ENCODE assay signal across 8 mouse cellular contexts in the genomic region with DNA sequence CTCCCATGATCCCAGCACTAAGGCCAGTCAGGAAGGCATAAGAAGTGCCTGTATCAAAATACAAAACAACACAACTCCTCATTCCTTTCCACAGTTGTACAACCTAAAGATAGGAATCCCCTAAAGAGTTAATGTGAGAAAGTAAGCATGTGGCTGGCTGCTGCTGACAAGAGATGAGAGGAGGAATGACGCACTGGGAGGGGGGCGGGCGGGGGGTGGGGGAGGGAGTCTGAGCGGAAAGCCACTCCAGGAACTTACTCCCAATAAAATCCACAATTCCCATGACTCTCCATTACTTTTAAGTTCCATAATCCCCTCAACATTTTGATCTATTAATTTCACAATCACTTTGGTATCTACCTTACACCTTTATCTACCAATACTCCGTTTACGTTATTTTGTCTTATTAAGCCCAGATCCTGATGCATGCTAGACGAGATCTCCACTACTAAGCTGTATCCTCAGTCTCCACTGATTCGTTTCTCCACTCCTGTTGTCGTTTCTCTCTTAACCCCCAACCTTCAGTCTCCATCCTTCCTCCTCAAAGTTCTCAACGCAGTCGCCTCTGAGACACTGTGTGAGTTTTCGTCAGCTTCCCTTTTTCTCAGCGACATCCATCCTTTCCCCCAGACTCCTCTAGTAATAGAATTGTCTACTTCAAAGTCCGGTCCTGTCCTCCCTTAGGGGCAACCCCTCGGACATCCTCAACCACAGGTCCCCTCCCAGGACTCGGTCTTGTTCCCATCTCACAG. TPM values are rescaled to one million over a fixed set of nuclear protein-coding genes. Genes with fewer than 3 reads are reported as not detected.
A peak's percentile ranks its signal among the peaks of the same experiment; 100 is the strongest.
DNase-seq lines count a peak whose midpoint lies in the region; ATAC-seq and TF ChIP-seq lines count a peak whose summit lies in the region.

No protein-coding gene starts in this region.

- H3K4me1 ChIP-seq in heart, adult 2 months (ENCODE audit: control insufficient read depth, insufficient read depth, low read length) = peaks cover 2% of the 10 kb centered on the region
- H3K4me1 ChIP-seq in ES-Bruce4 (ENCODE audit: control insufficient read depth, insufficient read depth, low read length) = no peaks in the 10 kb centered on the region
- H3K4me1 ChIP-seq in forebrain, embryonic 13.5 days = peaks cover 20% of the 10 kb centered on the region
- peaks cover 63% of the 10 kb centered on the region for H3K4me1 ChIP-seq in liver, embryonic 15.5 days (replicated peaks)
- H3K4me1 ChIP-seq in stomach, postnatal 0 days (replicated peaks; ENCODE audit: control insufficient read depth, insufficient read depth) = 0 out of 2 replicates have a peak, but pooled peaks cover 4% of the 10 kb centered on the region

- no peak for DNase-seq in heart, adult 2 months
- no peak for DNase-seq in heart, postnatal 25 days (ENCODE audit: low spot score)
- DNase-seq in stomach, postnatal 0 days (ENCODE audit: low spot score) = peak; percentile 65
- DNase-seq in left cerebral cortex, postnatal 10 days (ENCODE audit: extremely low spot score in 1 of 2, low spot score in 2 of 2) = no peak
- DNase-seq in ovary, postnatal 14 days (ENCODE audit: low spot score) = no peak

- TF ChIP-seq EP300 in heart, adult 2 months (IDR thresholded peaks at IDR 0.05; ENCODE audit: insufficient read depth, low read depth, low read length) = no peak
- no peak for TF ChIP-seq EP300 in ES-Bruce4 (IDR thresholded peaks at IDR 0.05; ENCODE audit: insufficient read depth, low read depth, low read length)
- TF ChIP-seq EP300 in stomach, postnatal 0 days (optimal IDR thresholded peaks at IDR 0.05) = no peak

- under 1% methylated on average over 16 of the region's 16 CpGs for WGBS in heart, adult 2 months
- WGBS in forebrain, embryonic 13.5 days = under 1% methylated on average over 16 of the region's 16 CpGs
- 0% methylated on average over 16 of the region's 16 CpGs for WGBS in liver, embryonic 15.5 days (ENCODE audit: insufficient replicate concordance)
- WGBS in stomach, postnatal 0 days = 0% methylated on average over 16 of the region's 16 CpGs

- H3K79me2 ChIP-seq in heart, adult 2 months (replicated peaks; ENCODE audit: control insufficient read depth, insufficient read depth, low read length) = peaks cover 7% of the 10 kb centered on the region

- peak overlapping the region; percentile 82 for H3K4me3 ChIP-seq in heart, adult 2 months
- peak overlapping the region; percentile 95 for H3K4me3 ChIP-seq in ES-Bruce4 (ENCODE audit: low read depth, low read length)
- H3K4me3 ChIP-seq in forebrain, embryonic 13.5 days = peak overlapping the region; percentile 100
- peak overlapping the region; percentile 95 for H3K4me3 ChIP-seq in liver, embryonic 15.5 days (replicated peaks)
- peak overlapping the region; percentile 94 for H3K4me3 ChIP-seq in stomach, postnatal 0 days (ENCODE audit: low read depth, low read length)

- peak overlapping the region; percentile 85 for H3K4me2 ChIP-seq in forebrain, embryonic 13.5 days
- peak overlapping the region; percentile 77 for H3K4me2 ChIP-seq in liver, embryonic 15.5 days
- H3K4me2 ChIP-seq in stomach, postnatal 0 days (replicated peaks; ENCODE audit: low read depth) = peak overlapping the region; percentile 73

- no peak for ATAC-seq in forebrain, embryonic 13.5 days
- no peak; the same call in 1 of the 2 replicates for ATAC-seq in liver, embryonic 15.5 days (ENCODE audit: insufficient read depth)
- no peak for ATAC-seq in stomach, postnatal 0 days (ENCODE audit: low FRiP score, low TSS enrichment)

- TF ChIP-seq POLR2A in heart, adult 2 months (IDR thresholded peaks at IDR 0.05; ENCODE audit: insufficient read depth, low read depth, low read length) = no peak
- no peak for TF ChIP-seq POLR2A in ES-Bruce4 (IDR thresholded peaks at IDR 0.05; ENCODE audit: insufficient read depth, low read length)

- H3K27me3 ChIP-seq in heart, adult 2 months (ENCODE audit: control insufficient read depth, insufficient read depth, low read length) = no peaks in the 10 kb centered on the region
- no peaks in the 10 kb centered on the region for H3K27me3 ChIP-seq in ES-Bruce4 (ENCODE audit: control insufficient read depth, insufficient read depth, low read length, poor library complexity, severe bottlenecking)
- no peaks in the 10 kb centered on the region for H3K27me3 ChIP-seq in forebrain, embryonic 13.5 days
- H3K27me3 ChIP-seq in liver, embryonic 15.5 days = no peaks in the 10 kb centered on the region
- H3K27me3 ChIP-seq in stomach, postnatal 0 days (ENCODE audit: control insufficient read depth, insufficient read depth, low read length) = no peaks in the 10 kb centered on the region

- TF ChIP-seq CTCF in heart, adult 2 months (IDR thresholded peaks at IDR 0.05) = no peak
- no peak for TF ChIP-seq CTCF in ES-Bruce4 (IDR thresholded peaks at IDR 0.05; ENCODE audit: low read depth, low read length)
- no peak for TF ChIP-seq CTCF in stomach, postnatal 0 days (IDR thresholded peaks at IDR 0.05; ENCODE audit: low read depth)

- peak overlapping the region; percentile 85 for H3K27ac ChIP-seq in heart, adult 2 months
- peak overlapping the region; percentile 64 for H3K27ac ChIP-seq in ES-Bruce4 (ENCODE audit: insufficient read depth, low read length)
- peak overlapping the region; percentile 82 for H3K27ac ChIP-seq in forebrain, embryonic 13.5 days
- peak overlapping the region; percentile 89 for H3K27ac ChIP-seq in liver, embryonic 15.5 days (replicated peaks)
- H3K27ac ChIP-seq in stomach, postnatal 0 days (replicated peaks) = peak overlapping the region; percentile 91

- peaks cover 11% of the 10 kb centered on the region; the same call in 1 of the 2 replicates for H3K36me3 ChIP-seq in heart, adult 2 months (ENCODE audit: control insufficient read depth, insufficient read depth, low read length)
- peaks cover 12% of the 10 kb centered on the region for H3K36me3 ChIP-seq in ES-Bruce4 (ENCODE audit: control insufficient read depth, insufficient read depth, low read length, poor library complexity, severe bottlenecking)
- 0 out of 2 replicates have a peak, but pooled peaks cover 11% of the 10 kb centered on the region for H3K36me3 ChIP-seq in forebrain, embryonic 13.5 days (ENCODE audit: poor library complexity, severe bottlenecking)
- H3K36me3 ChIP-seq in liver, embryonic 15.5 days (replicated peaks) = 0 out of 2 replicates have a peak, but pooled peaks cover 15% of the 10 kb centered on the region
- H3K36me3 ChIP-seq in stomach, postnatal 0 days (ENCODE audit: control insufficient read depth, insufficient read depth, low read length) = no peaks in the 10 kb centered on the region

- no peaks in the 10 kb centered on the region for H3K9me3 ChIP-seq in ES-Bruce4 (replicated peaks; ENCODE audit: control insufficient read depth, insufficient read depth, low read length, poor library complexity, severe bottlenecking)
- no peaks in the 10 kb centered on the region for H3K9me3 ChIP-seq in forebrain, embryonic 13.5 days (replicated peaks)
- H3K9me3 ChIP-seq in liver, embryonic 15.5 days (replicated peaks) = no peaks in the 10 kb centered on the region
- no peaks in the 10 kb centered on the region for H3K9me3 ChIP-seq in stomach, postnatal 0 days (ENCODE audit: control insufficient read depth, low read length)

- intact Hi-C loops in heart, adult 2 months (cut with DNase I) = loop anchor here (2.0 kb wide), 1 partner anchor 55 kb away; the partner anchor contains the start of gene Sema6c
- intact Hi-C loops in heart, postnatal 25 days (cut with DNase I) = no loop called here
- intact Hi-C loops in left cerebral cortex, postnatal 10 days (cut with DNase I) = loop anchor here (10.0 kb wide), 1 partner anchor 51 kb away; no protein-coding TSS in a partner anchor

- H3K9ac ChIP-seq in heart, adult 2 months (ENCODE audit: low read depth, low read length) = peak overlapping the region; percentile 84
- peak overlapping the region; percentile 94 for H3K9ac ChIP-seq in ES-Bruce4 (ENCODE audit: low read depth, poor library complexity, severe bottlenecking)
- peak overlapping the region; percentile 94 for H3K9ac ChIP-seq in forebrain, embryonic 13.5 days
- peak overlapping the region; percentile 95 for H3K9ac ChIP-seq in liver, embryonic 15.5 days
- H3K9ac ChIP-seq in stomach, postnatal 0 days (ENCODE audit: low read length) = peak overlapping the region; percentile 93

RNA-seq across cellular contexts. Expression of gene Pip5k1a, which starts 1.0 kb away (rescaled TPM):
- total RNA-seq in heart, adult 2 months (2021) = 10 to 100 TPM; 15.8 to 16.8 TPM
- polyA plus RNA-seq in heart, adult 2 months (2012; rRNA removed) = 11.8 and 17.9 TPM in 2 replicates
- 10 to 100 TPM; 14.2 to 15.2 TPM for total RNA-seq in heart, postnatal 25 days (2021)
- 53.9 and 63.5 TPM in 2 replicates for polyA plus RNA-seq in ES-Bruce4 (2011; ENCODE audit: insufficient read depth, insufficient read length, low read depth, missing spikeins)
- polyA plus RNA-seq in forebrain, embryonic 13.5 days (2015; fragmentation: Nextera tagmentation; extraction: Ambion mirVana) = 20.4 and 20.6 TPM in 2 replicates
- polyA plus RNA-seq in liver, embryonic 15.5 days (2015; fragmentation: Nextera tagmentation; extraction: Ambion mirVana) = 8.5 and 8.7 TPM in 2 replicates
- 15.7 and 17.8 TPM in 2 replicates for polyA plus RNA-seq in stomach, postnatal 0 days (2015; fragmentation: Nextera tagmentation; extraction: Ambion mirVana)
- 10 to 100 TPM; 27.8 to 29.2 TPM for total RNA-seq in left cerebral cortex, postnatal 10 days (2021)

RNA-seq across cellular contexts. Expression of gene Vps72, which starts 5.1 kb away (rescaled TPM):
- 10 to 100 TPM; 31.8 to 36.5 TPM for total RNA-seq in heart, adult 2 months (2021)
- 34.5 and 39.2 TPM in 2 replicates for polyA plus RNA-seq in heart, adult 2 months (2012; rRNA removed)
- 10 to 100 TPM; 31.3 to 32.2 TPM for total RNA-seq in heart, postnatal 25 days (2021)
- polyA plus RNA-seq in ES-Bruce4 (2011; ENCODE audit: insufficient read depth, insufficient read length, low read depth, missing spikeins) = 78.0 and 83.5 TPM in 2 replicates
- polyA plus RNA-seq in forebrain, embryonic 13.5 days (2015; fragmentation: Nextera tagmentation; extraction: Ambion mirVana) = 266 and 271 TPM in 2 replicates
- 31.4 and 36.6 TPM in 2 replicates for polyA plus RNA-seq in liver, embryonic 15.5 days (2015; fragmentation: Nextera tagmentation; extraction: Ambion mirVana)
- 60.8 and 65.9 TPM in 2 replicates for polyA plus RNA-seq in stomach, postnatal 0 days (2015; fragmentation: Nextera tagmentation; extraction: Ambion mirVana)
- 10 to 100 TPM; 41.6 to 43.7 TPM for total RNA-seq in left cerebral cortex, postnatal 10 days (2021)

RNA-seq across cellular contexts. Expression of gene Tmod4, which starts 18.5 kb away (rescaled TPM):
- total RNA-seq in heart, adult 2 months (2021) = 10 to 100 TPM; 22.6 to 30.9 TPM
- 23.3 and 25.6 TPM in 2 replicates for polyA plus RNA-seq in heart, adult 2 months (2012; rRNA removed)
- total RNA-seq in heart, postnatal 25 days (2021) = 10 to 100 TPM; 17.3 to 24.5 TPM
- polyA plus RNA-seq in ES-Bruce4 (2011; ENCODE audit: insufficient read depth, insufficient read length, low read depth, missing spikeins) = 0.90 TPM in 1 of 2 replicates, not detected in the other
- 0.72 and 0.81 TPM in 2 replicates for polyA plus RNA-seq in forebrain, embryonic 13.5 days (2015; fragmentation: Nextera tagmentation; extraction: Ambion mirVana)
- polyA plus RNA-seq in liver, embryonic 15.5 days (2015; fragmentation: Nextera tagmentation; extraction: Ambion mirVana) = 0.53 and 0.88 TPM in 2 replicates
- 0.70 and 1.0 TPM in 2 replicates for polyA plus RNA-seq in stomach, postnatal 0 days (2015; fragmentation: Nextera tagmentation; extraction: Ambion mirVana)
- under 1 TPM; 0.81 to 0.83 TPM for total RNA-seq in left cerebral cortex, postnatal 10 days (2021)

RNA-seq across cellular contexts. Expression of gene Scnm1, which starts 28.0 kb away (rescaled TPM):
- 10 to 100 TPM; 28.3 to 32.1 TPM for total RNA-seq in heart, adult 2 months (2021)
- polyA plus RNA-seq in heart, adult 2 months (2012; rRNA removed) = 46.8 and 67.9 TPM in 2 replicates
- total RNA-seq in heart, postnatal 25 days (2021) = 10 to 100 TPM; 28.3 to 31.4 TPM
- polyA plus RNA-seq in ES-Bruce4 (2011; ENCODE audit: insufficient read depth, insufficient read length, low read depth, missing spikeins) = 48.5 and 52.1 TPM in 2 replicates
- 99.5 and 106 TPM in 2 replicates for polyA plus RNA-seq in forebrain, embryonic 13.5 days (2015; fragmentation: Nextera tagmentation; extraction: Ambion mirVana)
- polyA plus RNA-seq in liver, embryonic 15.5 days (2015; fragmentation: Nextera tagmentation; extraction: Ambion mirVana) = 25.6 and 26.1 TPM in 2 replicates
- polyA plus RNA-seq in stomach, postnatal 0 days (2015; fragmentation: Nextera tagmentation; extraction: Ambion mirVana) = 39.5 and 42.9 TPM in 2 replicates
- 10 to 100 TPM; 30.5 to 36.6 TPM for total RNA-seq in left cerebral cortex, postnatal 10 days (2021)

RNA-seq across cellular contexts. Expression of gene Lysmd1, which starts 28.1 kb away (rescaled TPM):
- 1 to 10 TPM; 4.5 to 6.3 TPM for total RNA-seq in heart, adult 2 months (2021)
- polyA plus RNA-seq in heart, adult 2 months (2012; rRNA removed) = 5.8 and 7.8 TPM in 2 replicates
- total RNA-seq in heart, postnatal 25 days (2021) = 1 to 10 TPM; 6.7 to 7.9 TPM
- 4.0 and 5.7 TPM in 2 replicates for polyA plus RNA-seq in ES-Bruce4 (2011; ENCODE audit: insufficient read depth, insufficient read length, low read depth, missing spikeins)
- 29.6 and 30.8 TPM in 2 replicates for polyA plus RNA-seq in forebrain, embryonic 13.5 days (2015; fragmentation: Nextera tagmentation; extraction: Ambion mirVana)
- polyA plus RNA-seq in liver, embryonic 15.5 days (2015; fragmentation: Nextera tagmentation; extraction: Ambion mirVana) = 7.1 and 8.3 TPM in 2 replicates
- 9.6 and 10.1 TPM in 2 replicates for polyA plus RNA-seq in stomach, postnatal 0 days (2015; fragmentation: Nextera tagmentation; extraction: Ambion mirVana)
- 10 to 100 TPM; 23.2 to 23.5 TPM for total RNA-seq in left cerebral cortex, postnatal 10 days (2021)

Comparison
In these comparisons a context has a peak if more than half of its experiments do, and no peak if none do; other contexts are left out.
1. RNA of gene Tmod4, which starts 18.5 kb away (polyA plus RNA-seq): 23.3 to 25.6 TPM in heart, adult 2 months; 0.72 to 0.81 TPM in forebrain, embryonic 13.5 days, 0.70 to 1.0 TPM in stomach, postnatal 0 days, 0.90 TPM in ES-Bruce4 and 0.53 to 0.88 TPM in liver, embryonic 15.5 days; every median in the first group is over 10 times any median in the second.
2. Peak in every context shown above with its lines, with median percentiles within 50 percentile points of each other: H3K27ac ChIP-seq, H3K4me3 ChIP-seq, H3K9ac ChIP-seq and H3K4me2 ChIP-seq.